Mouse (Mus musculus) monocyte, adult 59 days (primary cell): ENCODE measurements around the gene Nr1h4. TPM values are rescaled to one million over a fixed set of nuclear protein-coding genes. Genes with fewer than 3 reads are reported as not detected.

ENCODE experiments used
- total RNA-seq, 2 experiments: library from RNA; stranded (reverse); gene quantifications; one replicate each; pipeline ENCODE4 v1.2.4; 2023

The Nr1h4 gene
- not detected for total RNA-seq

GRCm38 (mm10) chr10:89532929-89533727 lies at the start of gene Nr1h4:
Gene Nr1h4, minus strand, starts transcription at chr10:89533585.

GRCm38 (mm10) chr10:89443623-89444151 lies 89.7 kb downstream of the Nr1h4 start, which contains the start of gene Gas2l3:
Gene Gas2l3, minus strand, starts transcription at chr10:89443967.

Other genes starting within 250 kb of the Nr1h4 start
- gene Ano4, start 188.8 kb downstream of the Nr1h4 start, total RNA-seq: not detected
- 10 to 100 TPM; 18.0 to 23.0 TPM for gene Gas2l3, start 89.6 kb downstream of the Nr1h4 start, total RNA-seq
- gene Slc17a8, start 87.7 kb upstream of the Nr1h4 start, total RNA-seq: not detected
- gene Scyl2, start 152.7 kb upstream of the Nr1h4 start, total RNA-seq: 10 to 100 TPM; 39.5 to 42.9 TPM
- gene Actr6, start 198.7 kb upstream of the Nr1h4 start, total RNA-seq: 10 to 100 TPM; 10.3 to 11.3 TPM
- 10 to 100 TPM; 58.3 to 59.2 TPM for gene Uhrf1bp1l, start 211.4 kb upstream of the Nr1h4 start, total RNA-seq